Mouse (Mus musculus): ENCODE data around the gene Srf. TPM values are rescaled to one million over a fixed set of nuclear protein-coding genes. Genes with fewer than 3 reads are reported as not detected.
A peak's percentile ranks its signal among the peaks of the same experiment; 100 is the strongest.

The Srf gene
- polyA plus RNA-seq, 1 experiment from 2014 or later, result 7.8 TPM

GRCm38 (mm10) chr17:46543661-46544060 lies 12.3 kb downstream of the Srf start:
- H3K27ac ChIP-seq, result no peak overlapping the region
- H3K4me1 ChIP-seq (replicated peaks), result peaks cover 38% of the 10 kb centered on the region
- WGBS, result 92% methylated on average over 12 of the region's 12 CpGs
- H3K4me3 ChIP-seq, result no peak overlapping the region
- H3K36me3 ChIP-seq, result peaks cover 38% of the 10 kb centered on the region
- H3K27me3 ChIP-seq (ENCODE audit: insufficient read depth, poor library complexity, severe bottlenecking), result peaks cover 52% of the 10 kb centered on the region
- DNase-seq (ENCODE audit: low spot score), result no peak
- no peaks in the 10 kb centered on the region for H3K9me3 ChIP-seq

DNA sequence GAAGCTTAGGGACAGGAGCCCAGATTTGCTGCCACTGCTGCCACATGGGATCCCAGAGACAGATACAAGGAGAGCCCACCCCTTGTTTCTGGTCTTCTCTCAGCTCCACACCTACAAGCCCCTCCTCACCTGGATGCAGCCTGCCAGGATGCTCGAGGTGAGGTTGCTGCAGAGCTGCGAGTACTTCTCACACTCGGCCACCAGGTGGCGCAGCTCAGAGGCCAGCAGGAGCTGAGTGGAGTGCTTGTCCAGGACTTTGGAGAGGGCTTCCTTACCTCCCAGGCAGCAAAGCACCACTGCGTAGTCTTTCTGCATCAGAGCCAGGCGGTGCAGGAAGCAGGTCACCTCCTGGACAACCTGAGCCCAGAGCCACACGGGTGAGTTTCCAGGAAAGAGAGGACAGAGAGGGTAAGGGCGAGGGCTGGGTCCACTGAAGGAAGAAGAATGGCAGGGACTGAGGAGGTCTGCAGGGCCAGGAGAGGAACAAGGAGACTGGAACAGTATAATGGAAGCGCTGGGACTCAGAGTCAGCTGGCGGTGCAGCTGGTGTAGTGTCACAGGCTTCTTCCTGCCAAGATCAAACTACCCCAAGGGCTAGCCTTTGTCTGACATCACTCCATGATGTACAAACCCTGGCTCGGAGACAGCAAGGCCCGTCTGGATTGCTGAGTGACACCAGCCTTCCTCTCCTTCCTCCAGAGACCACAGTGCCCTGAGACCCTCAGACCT lies 30.2 kb downstream of the Srf start:
- Histone ChIP-seq H3K9me3 (no peaks in the 10 kb centered on the region), H3K36me3 (0 out of 2 replicates have a peak, but pooled peaks cover 5% of the 10 kb centered on the region), H3K27me3 (ENCODE audit: insufficient read depth, poor library complexity, severe bottlenecking) (peaks cover 31% of the 10 kb centered on the region), H3K4me1 (replicated peaks) (peaks cover 20% of the 10 kb centered on the region), H3K4me3 (no peak overlapping the region), H3K27ac (no peak overlapping the region)
- 37% methylated on average over 12 of the region's 12 CpGs for WGBS
- DNase-seq (ENCODE audit: low spot score), result peak; percentile 81

GRCm38 (mm10) chr17:46525065-46525464 lies 30.9 kb downstream of the Srf start:
- Histone ChIP-seq H3K36me3 (0 out of 2 replicates have a peak, but pooled peaks cover 5% of the 10 kb centered on the region), H3K27me3 (ENCODE audit: insufficient read depth, poor library complexity, severe bottlenecking) (peaks cover 37% of the 10 kb centered on the region), H3K4me1 (replicated peaks) (peaks cover 26% of the 10 kb centered on the region), H3K4me3 (no peak overlapping the region), H3K27ac (no peak overlapping the region), H3K9me3 (no peaks in the 10 kb centered on the region)
- DNase-seq (ENCODE audit: low spot score), result no peak
- WGBS, result 88% methylated on average over 10 of the region's 10 CpGs

GRCm38 (mm10) chr17:46521963-46522668 lies 33.9 kb downstream of the Srf start:
- Histone ChIP-seq H3K9me3 (no peaks in the 10 kb centered on the region), H3K27ac (no peak overlapping the region), H3K27me3 (ENCODE audit: insufficient read depth, poor library complexity, severe bottlenecking) (peaks cover 46% of the 10 kb centered on the region), H3K4me3 (no peak overlapping the region), H3K4me1 (replicated peaks) (peaks cover 33% of the 10 kb centered on the region), H3K36me3 (0 out of 2 replicates have a peak, but pooled peaks cover 5% of the 10 kb centered on the region)
- 30% methylated on average over 24 of the region's 24 CpGs for WGBS
- DNase-seq (ENCODE audit: low spot score), result peak; percentile 27

DNA sequence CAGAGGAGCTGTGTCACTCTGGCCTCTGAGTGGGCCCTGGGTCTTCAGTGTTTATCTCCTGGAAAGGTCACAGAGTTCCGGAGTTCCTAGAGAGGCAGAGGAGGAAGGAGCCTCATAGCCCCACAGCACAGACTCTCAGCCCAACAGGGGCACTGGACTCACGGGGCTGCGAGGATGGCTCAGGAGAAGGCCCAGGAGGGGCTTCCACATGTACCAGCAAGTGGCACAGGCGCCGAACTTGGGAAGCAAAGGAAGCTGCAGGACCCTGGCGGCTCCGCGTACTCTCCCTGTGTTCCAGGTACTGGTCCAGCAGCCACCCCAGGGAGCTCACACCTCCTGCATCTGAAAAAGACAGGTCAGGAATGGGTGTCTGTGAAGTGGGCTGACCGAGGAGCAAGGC lies 34.8 kb downstream of the Srf start:
- 74% methylated on average over 9 of the region's 9 CpGs for WGBS
- peak overlapping the region; percentile 31; the same call in 1 of the 2 replicates for H3K27ac ChIP-seq
- H3K36me3 ChIP-seq, result 0 out of 2 replicates have a peak, but pooled peaks cover 5% of the 10 kb centered on the region
- peaks cover 29% of the 10 kb centered on the region for H3K4me1 ChIP-seq (replicated peaks)
- no peak for DNase-seq (ENCODE audit: low spot score)
- peaks cover 46% of the 10 kb centered on the region for H3K27me3 ChIP-seq (ENCODE audit: insufficient read depth, poor library complexity, severe bottlenecking)
- peak overlapping the region; percentile 16; the same call in 1 of the 2 replicates for H3K4me3 ChIP-seq
- H3K9me3 ChIP-seq, result no peaks in the 10 kb centered on the region

GRCm38 (mm10) chr17:46520385-46520979 lies 35.5 kb downstream of the Srf start:
- WGBS, result 46% methylated on average over 25 of the region's 25 CpGs
- 0 out of 2 replicates have a peak overlapping the region, but pooled peaks have one; percentile 31 for H3K27ac ChIP-seq
- DNase-seq (ENCODE audit: low spot score), result no peak

DNA sequence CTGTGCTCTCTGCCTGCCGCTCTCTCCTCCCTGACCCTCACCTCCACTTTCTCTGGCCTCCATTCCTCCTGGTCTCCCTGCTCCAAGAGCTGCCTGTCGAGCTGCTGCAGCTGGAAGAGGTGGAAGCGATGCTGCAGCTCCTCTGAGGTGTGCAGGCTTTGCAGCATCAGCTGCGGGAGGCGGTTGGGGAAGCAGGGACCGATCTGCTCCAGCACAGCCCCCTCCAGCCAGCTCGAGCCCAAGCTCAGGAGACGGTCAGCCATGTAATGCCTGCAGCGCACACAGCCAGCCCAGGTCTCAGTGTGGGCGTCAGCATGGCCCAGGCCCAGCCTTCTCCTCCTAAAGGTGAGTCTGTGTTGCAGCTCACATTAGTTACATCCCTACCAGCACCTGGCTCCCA lies 36.0 kb downstream of the Srf start:
- no peaks in the 10 kb centered on the region for H3K9me3 ChIP-seq
- H3K4me3 ChIP-seq, result peak overlapping the region; percentile 29
- peaks cover 24% of the 10 kb centered on the region for H3K4me1 ChIP-seq (replicated peaks)
- WGBS, result 63% methylated on average over 10 of the region's 10 CpGs
- no peak for DNase-seq (ENCODE audit: low spot score)
- peaks cover 46% of the 10 kb centered on the region for H3K27me3 ChIP-seq (ENCODE audit: insufficient read depth, poor library complexity, severe bottlenecking)
- 0 out of 2 replicates have a peak overlapping the region, but pooled peaks have one; percentile 31 for H3K27ac ChIP-seq
- no peaks in the 10 kb centered on the region for H3K36me3 ChIP-seq

More at GRCm38 (mm10) chr17:46520385-46520979, 35.5 kb downstream of the Srf start:
- no peaks in the 10 kb centered on the region for H3K9me3 ChIP-seq
- peak overlapping the region; percentile 29 for H3K4me3 ChIP-seq
- 0 out of 2 replicates have a peak, but pooled peaks cover 2% of the 10 kb centered on the region for H3K36me3 ChIP-seq
- peaks cover 46% of the 10 kb centered on the region for H3K27me3 ChIP-seq (ENCODE audit: insufficient read depth, poor library complexity, severe bottlenecking)
- peaks cover 24% of the 10 kb centered on the region for H3K4me1 ChIP-seq (replicated peaks)

DNA sequence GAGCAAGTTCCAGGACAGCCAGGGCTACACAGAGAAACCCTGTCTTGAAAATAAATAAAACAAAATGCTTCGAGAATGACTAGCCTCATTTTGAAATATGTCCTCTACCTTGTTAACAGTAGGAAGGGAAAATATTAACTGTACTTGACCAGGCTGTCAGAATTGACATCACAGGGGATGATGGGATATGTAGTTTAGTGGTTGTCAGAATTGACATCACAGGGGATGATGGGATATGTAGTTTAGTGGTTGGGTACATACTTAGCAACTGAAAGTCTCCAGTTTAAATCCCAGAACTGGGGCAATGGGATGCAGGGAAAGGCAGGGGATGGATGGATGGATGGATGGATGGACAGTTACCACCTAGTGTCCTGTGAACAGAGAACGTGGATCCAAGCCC lies 42.6 kb downstream of the Srf start:
- no peak overlapping the region for H3K27ac ChIP-seq
- DNase-seq (ENCODE audit: low spot score), result no peak
- H3K4me1 ChIP-seq (replicated peaks), result peaks cover 2% of the 10 kb centered on the region; the same call in 1 of the 2 replicates
- H3K4me3 ChIP-seq, result no peak overlapping the region
- no peaks in the 10 kb centered on the region for H3K9me3 ChIP-seq
- 0 out of 2 replicates have a peak, but pooled peaks cover under 1% of the 10 kb centered on the region for H3K27me3 ChIP-seq (ENCODE audit: insufficient read depth, poor library complexity, severe bottlenecking)
- no peaks in the 10 kb centered on the region for H3K36me3 ChIP-seq
- WGBS, result 77% methylated on average over 2 of the region's 2 CpGs

GRCm38 (mm10) chr17:46511059-46511710 lies 44.8 kb downstream of the Srf start:
- no peaks in the 10 kb centered on the region for H3K9me3 ChIP-seq
- H3K27me3 ChIP-seq (ENCODE audit: insufficient read depth, poor library complexity, severe bottlenecking), result 0 out of 2 replicates have a peak, but pooled peaks cover 3% of the 10 kb centered on the region
- H3K4me1 ChIP-seq (replicated peaks), result peaks cover 6% of the 10 kb centered on the region; the same call in 1 of the 2 replicates
- DNase-seq (ENCODE audit: low spot score), result peak; percentile 45
- H3K36me3 ChIP-seq, result no peaks in the 10 kb centered on the region
- H3K4me3 ChIP-seq, result no peak overlapping the region
- WGBS, result 49% methylated on average over 11 of the region's 11 CpGs
- peak overlapping the region; percentile 35; the same call in 1 of the 2 replicates for H3K27ac ChIP-seq

DNA sequence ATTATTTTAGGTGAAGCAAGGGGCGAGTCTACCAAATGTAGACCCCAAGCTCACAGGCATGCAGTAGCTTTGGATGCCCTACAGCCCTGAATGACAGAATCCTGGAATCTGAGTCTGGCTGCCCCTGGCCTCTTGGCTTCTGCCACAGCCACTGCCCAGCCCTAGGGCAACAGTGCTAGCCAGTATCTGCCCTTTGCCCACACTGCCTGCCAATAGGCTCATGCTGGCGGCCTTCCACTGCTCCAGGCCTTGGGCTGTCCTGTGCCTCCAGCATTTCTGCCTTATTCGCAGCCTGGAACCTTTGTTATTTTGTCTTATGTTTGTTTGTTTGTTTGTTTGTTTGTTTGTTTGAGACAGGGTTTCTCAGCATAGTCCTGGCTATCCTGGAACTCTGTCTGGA lies 50.4 kb downstream of the Srf start:
- WGBS, result 82% methylated on average over 3 of the region's 3 CpGs
- no peak overlapping the region for H3K4me3 ChIP-seq
- H3K4me1 ChIP-seq (replicated peaks), result peaks cover 17% of the 10 kb centered on the region; the same call in 1 of the 2 replicates
- H3K27me3 ChIP-seq (ENCODE audit: insufficient read depth, poor library complexity, severe bottlenecking), result 0 out of 2 replicates have a peak, but pooled peaks cover 3% of the 10 kb centered on the region
- peaks cover 15% of the 10 kb centered on the region for H3K36me3 ChIP-seq
- no peak overlapping the region for H3K27ac ChIP-seq
- no peak for DNase-seq (ENCODE audit: low spot score)
- no peaks in the 10 kb centered on the region for H3K9me3 ChIP-seq

GRCm38 (mm10) chr17:46503847-46504638 lies 51.9 kb downstream of the Srf start:
- DNase-seq (ENCODE audit: low spot score), result no peak
- H3K4me1 ChIP-seq (replicated peaks), result peaks cover 17% of the 10 kb centered on the region; the same call in 1 of the 2 replicates
- H3K27me3 ChIP-seq (ENCODE audit: insufficient read depth, poor library complexity, severe bottlenecking), result 0 out of 2 replicates have a peak, but pooled peaks cover 3% of the 10 kb centered on the region
- WGBS, result 77% methylated on average over 14 of the region's 14 CpGs
- no peak overlapping the region for H3K27ac ChIP-seq
- peaks cover 31% of the 10 kb centered on the region for H3K36me3 ChIP-seq
- no peaks in the 10 kb centered on the region for H3K9me3 ChIP-seq
- no peak overlapping the region for H3K4me3 ChIP-seq
